32 mouse cellular contexts compared by ENCODE assay signal in the genomic region with DNA sequence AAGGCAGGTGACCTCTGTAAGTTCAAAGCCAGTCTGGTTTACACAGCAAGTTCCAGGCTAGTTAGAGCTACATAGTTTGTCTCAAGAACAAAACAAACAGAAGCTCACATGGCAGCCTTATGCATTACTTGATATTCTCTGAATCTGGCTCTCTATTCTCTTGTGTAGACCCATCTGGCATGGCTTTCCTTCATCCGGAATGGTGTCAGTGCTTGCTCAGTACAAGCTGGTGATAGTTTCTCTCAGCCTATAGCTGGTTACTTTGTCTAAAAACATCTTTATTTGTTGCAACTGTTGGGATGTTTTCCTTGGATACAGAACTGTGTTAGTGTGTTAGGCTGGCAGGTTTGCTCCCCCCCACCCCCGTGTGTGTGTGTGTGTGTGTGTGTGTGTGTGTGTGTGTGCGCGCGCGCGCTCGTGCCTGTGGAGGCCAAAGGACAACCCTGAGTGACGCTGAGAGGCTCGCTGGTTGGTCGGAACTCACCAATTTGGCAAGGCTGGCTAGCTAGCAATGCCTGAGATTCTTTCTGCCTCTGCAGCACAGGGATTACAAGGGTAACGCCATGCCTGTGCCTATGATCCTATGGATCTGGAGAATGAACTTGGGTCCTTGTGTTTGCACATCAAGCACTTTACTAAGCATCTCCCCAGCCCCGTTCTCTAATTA. TPM values are rescaled to one million over a fixed set of nuclear protein-coding genes. Genes with fewer than 3 reads are reported as not detected.
DNase-seq lines count a peak whose midpoint lies in the region; ATAC-seq and TF ChIP-seq lines count a peak whose summit lies in the region.
"Had no signal": no experiment of that assay in that cellular context is flagged by ENCODE, and none has a peak within 500 bp of the region (broad histone marks: within the 10 kb centered on the region; RNA-seq: fewer than 3 reads in every experiment).

No protein-coding gene starts in this region.

- ATAC-seq in forebrain, embryonic 15.5 days (replicated peaks): peak; percentile 32; the same call in 1 of the 2 replicates
- ATAC-seq in forebrain, embryonic 12.5 days (ENCODE audit: low FRiP score): no peak
- ATAC-seq in heart, postnatal 0 days (ENCODE audit: insufficient read depth, low read depth): peak; percentile 10; the same call in 1 of the 2 replicates
- no peak for ATAC-seq in liver, embryonic 12.5 days
- ATAC-seq in forebrain, postnatal 0 days: peak; percentile 66
- ATAC-seq: inflammation-experienced regulatory T-cells, adult 6 months; midbrain, embryonic 16.5 days; Patski had no signal

- H3K9ac ChIP-seq in forebrain, embryonic 15.5 days (replicated peaks): no peak overlapping the region
- no peak overlapping the region for H3K9ac ChIP-seq in forebrain, embryonic 12.5 days
- no peak overlapping the region for H3K9ac ChIP-seq in heart, postnatal 0 days (replicated peaks; ENCODE audit: low read depth, low read length)
- H3K9ac ChIP-seq in liver, adult 2 months (ENCODE audit: low read depth, low read length): no peak overlapping the region
- H3K9ac ChIP-seq in liver, embryonic 12.5 days: no peak overlapping the region
- no peak overlapping the region for H3K9ac ChIP-seq in forebrain, postnatal 0 days
- H3K9ac ChIP-seq: hindbrain, embryonic 14.5 days; limb, embryonic 12.5 days; liver, embryonic 14.5 days; lung, embryonic 15.5 days; neural tube, embryonic 13.5 days had no signal

- no peak for TF ChIP-seq POLR2A in liver, adult 2 months (IDR thresholded peaks at IDR 0.05; ENCODE audit: extremely low read depth, insufficient read depth, low read length)

- H3K36me3 ChIP-seq in forebrain, embryonic 15.5 days: no peaks in the 10 kb centered on the region
- H3K36me3 ChIP-seq in forebrain, embryonic 12.5 days (replicated peaks): no peaks in the 10 kb centered on the region
- no peaks in the 10 kb centered on the region for H3K36me3 ChIP-seq in heart, postnatal 0 days (replicated peaks; ENCODE audit: control insufficient read depth, insufficient read depth, low read length)
- no peaks in the 10 kb centered on the region for H3K36me3 ChIP-seq in liver, adult 2 months (ENCODE audit: control insufficient read depth, insufficient read depth, low read length)
- H3K36me3 ChIP-seq in liver, embryonic 12.5 days: no peaks in the 10 kb centered on the region
- H3K36me3 ChIP-seq in forebrain, postnatal 0 days (ENCODE audit: insufficient read depth): no peaks in the 10 kb centered on the region
- H3K36me3 ChIP-seq: embryonic facial prominence, embryonic 10.5 days; G1E; limb, embryonic 12.5 days; lung, embryonic 15.5 days; neural tube, embryonic 13.5 days had no signal

- DNase-seq in heart, postnatal 0 days (ENCODE audit: low spot score): no peak
- DNase-seq in heart, adult 18-20 months: no peak
- peak; percentile 64 for DNase-seq in liver, adult 2 months (ENCODE audit: extremely low read depth, low read depth, low spot score)
- peak; percentile 66 for DNase-seq in forebrain, postnatal 0 days
- DNase-seq: adrenal gland, adult 2 months; B cell, adult 2 months; kidney, adult 18-20 months; kidney, postnatal 4 days; lung, postnatal 36 days; right cerebral cortex, postnatal 25 days; spleen, adult 18-20 months had no signal

- no peaks in the 10 kb centered on the region for H3K9me3 ChIP-seq in forebrain, embryonic 15.5 days
- no peaks in the 10 kb centered on the region for H3K9me3 ChIP-seq in forebrain, embryonic 12.5 days
- no peaks in the 10 kb centered on the region for H3K9me3 ChIP-seq in heart, postnatal 0 days (replicated peaks; ENCODE audit: control insufficient read depth, low read length)
- no peaks in the 10 kb centered on the region for H3K9me3 ChIP-seq in liver, embryonic 12.5 days (replicated peaks)
- no peaks in the 10 kb centered on the region for H3K9me3 ChIP-seq in forebrain, postnatal 0 days (ENCODE audit: low read length)
- H3K9me3 ChIP-seq: embryonic facial prominence, embryonic 10.5 days; G1E; limb, embryonic 12.5 days; lung, embryonic 15.5 days; megakaryocyte, embryonic 14.5 days; neural tube, embryonic 13.5 days had no signal

- no peak overlapping the region for H3K4me3 ChIP-seq in forebrain, embryonic 15.5 days
- no peak overlapping the region for H3K4me3 ChIP-seq in forebrain, embryonic 12.5 days (replicated peaks)
- H3K4me3 ChIP-seq in heart, postnatal 0 days (ENCODE audit: low read depth, low read length): no peak overlapping the region
- H3K4me3 ChIP-seq in liver, adult 2 months (ENCODE audit: insufficient read depth, low read depth, low read length): no peak overlapping the region
- no peak overlapping the region for H3K4me3 ChIP-seq in liver, embryonic 12.5 days
- H3K4me3 ChIP-seq in forebrain, postnatal 0 days (ENCODE audit: low read depth, low read length): no peak overlapping the region
- H3K4me3 ChIP-seq: embryonic facial prominence, embryonic 10.5 days; limb, embryonic 12.5 days; lung, embryonic 15.5 days; megakaryocyte, embryonic 14.5 days; myocyte; neural tube, embryonic 13.5 days had no signal

- WGBS in forebrain, embryonic 15.5 days: 61% methylated on average over 13 of the region's 13 CpGs
- 67% methylated on average over 13 of the region's 13 CpGs for WGBS in forebrain, embryonic 12.5 days
- 66% methylated on average over 13 of the region's 13 CpGs for WGBS in heart, postnatal 0 days
- WGBS in liver, adult 2 months: 25% methylated on average over 13 of the region's 13 CpGs
- WGBS in liver, embryonic 12.5 days (ENCODE audit: insufficient replicate concordance): 66% methylated on average over 13 of the region's 13 CpGs
- 62% methylated on average over 13 of the region's 13 CpGs for WGBS in forebrain, postnatal 0 days

- no peak overlapping the region for H3K4me2 ChIP-seq in forebrain, embryonic 15.5 days (replicated peaks)
- no peak overlapping the region for H3K4me2 ChIP-seq in forebrain, embryonic 12.5 days
- H3K4me2 ChIP-seq in heart, postnatal 0 days (ENCODE audit: low read depth, low read length): no peak overlapping the region
- H3K4me2 ChIP-seq in liver, embryonic 12.5 days: no peak overlapping the region
- H3K4me2 ChIP-seq in forebrain, postnatal 0 days (ENCODE audit: low read depth): no peak overlapping the region
- H3K4me2 ChIP-seq: hindbrain, embryonic 14.5 days; limb, embryonic 12.5 days; lung, embryonic 15.5 days had no signal

- H3K27ac ChIP-seq in forebrain, embryonic 15.5 days (replicated peaks): peak overlapping the region; percentile 73
- no peak overlapping the region for H3K27ac ChIP-seq in forebrain, embryonic 12.5 days
- H3K27ac ChIP-seq in heart, postnatal 0 days (ENCODE audit: low read depth): peak overlapping the region; percentile 62
- no peak overlapping the region for H3K27ac ChIP-seq in liver, adult 2 months (replicated peaks; ENCODE audit: insufficient read depth, low read depth, low read length)
- H3K27ac ChIP-seq in liver, embryonic 12.5 days: no peak overlapping the region
- H3K27ac ChIP-seq in forebrain, postnatal 0 days (ENCODE audit: low read depth, low read length): peak overlapping the region; percentile 31; the same call in 1 of the 2 replicates
- H3K27ac ChIP-seq: embryonic facial prominence, embryonic 10.5 days; hindbrain, embryonic 14.5 days; limb, embryonic 12.5 days; liver, embryonic 14.5 days; lung, embryonic 15.5 days had no signal

- 0 out of 2 replicates have a peak, but pooled peaks cover 2% of the 10 kb centered on the region for H3K27me3 ChIP-seq in forebrain, embryonic 15.5 days
- H3K27me3 ChIP-seq in forebrain, embryonic 12.5 days: peaks cover 46% of the 10 kb centered on the region
- peaks cover 14% of the 10 kb centered on the region for H3K27me3 ChIP-seq in heart, postnatal 0 days (ENCODE audit: control insufficient read depth, insufficient read depth, low read length)
- no peaks in the 10 kb centered on the region for H3K27me3 ChIP-seq in liver, adult 2 months (ENCODE audit: control insufficient read depth, insufficient read depth, low read length)
- peaks cover 43% of the 10 kb centered on the region for H3K27me3 ChIP-seq in liver, embryonic 12.5 days (replicated peaks)
- no peaks in the 10 kb centered on the region for H3K27me3 ChIP-seq in forebrain, postnatal 0 days (ENCODE audit: insufficient read depth, low read length)

- TF ChIP-seq CTCF in heart, postnatal 0 days (IDR thresholded peaks at IDR 0.05; ENCODE audit: low read depth): no peak
- no peak for TF ChIP-seq CTCF in liver, adult 2 months (IDR thresholded peaks at IDR 0.05; ENCODE audit: low read depth, low read length)
- TF ChIP-seq CTCF in forebrain, postnatal 0 days (IDR thresholded peaks at IDR 0.05; ENCODE audit: low read depth): no peak

- no peaks in the 10 kb centered on the region for H3K79me2 ChIP-seq in liver, adult 2 months (ENCODE audit: control insufficient read depth, insufficient read depth, low read length)

- TF ChIP-seq EP300 in heart, postnatal 0 days (IDR thresholded peaks at IDR 0.05; ENCODE audit: low read depth): no peak

- H3K4me1 ChIP-seq in forebrain, embryonic 15.5 days: peaks cover 28% of the 10 kb centered on the region
- peaks cover 13% of the 10 kb centered on the region; the same call in 1 of the 2 replicates for H3K4me1 ChIP-seq in forebrain, embryonic 12.5 days
- peaks cover 10% of the 10 kb centered on the region; the same call in 1 of the 2 replicates for H3K4me1 ChIP-seq in heart, postnatal 0 days (ENCODE audit: control insufficient read depth, insufficient read depth)
- peaks cover 17% of the 10 kb centered on the region for H3K4me1 ChIP-seq in liver, adult 2 months (ENCODE audit: control insufficient read depth, insufficient read depth, low read length)
- no peaks in the 10 kb centered on the region for H3K4me1 ChIP-seq in liver, embryonic 12.5 days
- peaks cover 9% of the 10 kb centered on the region for H3K4me1 ChIP-seq in forebrain, postnatal 0 days (ENCODE audit: insufficient read depth)
- H3K4me1 ChIP-seq: limb, embryonic 12.5 days; lung, embryonic 15.5 days; megakaryocyte, embryonic 14.5 days had no signal

RNA-seq across cellular contexts. Expression of gene Bhlhe23, which starts 11.0 kb away (rescaled TPM):
- 0.51 and 1.1 TPM in 2 replicates for polyA plus RNA-seq in forebrain, embryonic 15.5 days (2015; fragmentation: Nextera tagmentation; extraction: Ambion mirVana)
- polyA plus RNA-seq in forebrain, embryonic 12.5 days (2016; fragmentation: Nextera tagmentation; extraction: Ambion mirVana): 1.3 and 3.2 TPM in 2 replicates
- not detected in 2 replicates for total RNA-seq in heart, postnatal 0 days (2014; rRNA removed; ENCODE audit: low replicate concordance)
- not detected in 2 replicates for polyA plus RNA-seq in heart, postnatal 0 days (2015; fragmentation: Nextera tagmentation; extraction: Ambion mirVana)
- total RNA-seq in heart, adult 18-20 months (2021): not detected
- not detected in 2 replicates for total RNA-seq in liver, adult 2 months (2014; rRNA removed)
- not detected in 2 replicates for polyA plus RNA-seq in liver, adult 2 months (2012; rRNA removed)
- not detected in 2 replicates for polyA plus RNA-seq in liver, embryonic 12.5 days (2016; fragmentation: Nextera tagmentation; extraction: Ambion mirVana)
- 0.33 and 0.46 TPM in 2 replicates for total RNA-seq in forebrain, postnatal 0 days (2014; rRNA removed)
- 0.18 and 0.71 TPM in 2 replicates for polyA plus RNA-seq in forebrain, postnatal 0 days (2015; fragmentation: Nextera tagmentation; extraction: Ambion mirVana)
- total RNA-seq: adrenal gland, adult 2 months; CH12.LX; gastrocnemius, postnatal 4 days; heart, postnatal 10 days; left cerebral cortex, postnatal 14 days had no signal
- polyA plus RNA-seq: adrenal gland, adult 2 months; cortical plate, adult 2 months; G1E; inflammation-experienced regulatory T-cells, adult 6 months; kidney, embryonic 16.5 days; limb, embryonic 12.5 days; liver, embryonic 14.5 days; lung, embryonic 15.5 days; myocyte; Patski had no signal

Comparison
In these comparisons a context has a peak if more than half of its experiments do, and no peak if none do; other contexts are left out.
1. ATAC-seq: peak in forebrain, embryonic 15.5 days (single experiment), heart, postnatal 0 days (single experiment) and forebrain, postnatal 0 days (single experiment); none in forebrain, embryonic 12.5 days (single experiment) and liver, embryonic 12.5 days (single experiment).
2. H3K27ac ChIP-seq: peak in forebrain, embryonic 15.5 days (single experiment), heart, postnatal 0 days (single experiment) and forebrain, postnatal 0 days (single experiment); none in forebrain, embryonic 12.5 days (single experiment), liver, adult 2 months (single experiment) and liver, embryonic 12.5 days (single experiment).
3. DNase-seq: peak in liver, adult 2 months (single experiment) and forebrain, postnatal 0 days (single experiment); none in heart, postnatal 0 days (single experiment) and heart, adult 18-20 months (0 of 2).